Mouse (Mus musculus) cortical plate, adult 2 months (tissue): ENCODE measurements around the gene Sp7. TPM values are rescaled to one million over a fixed set of nuclear protein-coding genes. Genes with fewer than 3 reads are reported as not detected.

Source experiments
- H3K27ac ChIP-seq: fragments of 200-500 bp; 2 replicates; pipeline ENCODE4 v1.5.1; 2012; ENCODE audit warnings: low read length, control low read depth, inconsistent platforms; ENCODE audit not compliant: insufficient read depth
- H3K4me1 ChIP-seq: fragments of 200-500 bp; 2 replicates; pipeline ENCODE4 v1.6.1; 2011; ENCODE audit warnings: low read length; ENCODE audit not compliant: control insufficient read depth, insufficient read depth
- H3K4me3 ChIP-seq: fragments of 200-500 bp; 2 replicates; pipeline ENCODE4 v1.5.1; 2011; ENCODE audit warnings: mild to moderate bottlenecking, low read length, control low read depth; ENCODE audit not compliant: insufficient read depth
- CTCF ChIP-seq: fragments of 200-500 bp; IDR thresholded peaks from 2 replicates; pipeline ENCODE4 v1.5.1; 2011; ENCODE audit warnings: mild to moderate bottlenecking, control low read depth, low read length; ENCODE audit not compliant: insufficient read depth; ENCODE audit errors: extremely low read depth
- POLR2A ChIP-seq: fragments of 200-500 bp; IDR thresholded peaks from 2 replicates; pipeline ENCODE4 v1.6.1; 2011; ENCODE audit warnings: mild to moderate bottlenecking, low read length, control low read depth; ENCODE audit not compliant: insufficient read depth; ENCODE audit errors: extremely low read depth
- polyA plus RNA-seq: library from polyadenylated mRNA; depleted of rRNA; stranded (reverse); fragments of >200 nt; gene quantifications from 2 replicates; pipeline ENCODE4 v1.2.3, GENCODE M21; 2012

The Sp7 gene
- polyA plus RNA-seq, 1 experiment: 2.3 TPM

DNA sequence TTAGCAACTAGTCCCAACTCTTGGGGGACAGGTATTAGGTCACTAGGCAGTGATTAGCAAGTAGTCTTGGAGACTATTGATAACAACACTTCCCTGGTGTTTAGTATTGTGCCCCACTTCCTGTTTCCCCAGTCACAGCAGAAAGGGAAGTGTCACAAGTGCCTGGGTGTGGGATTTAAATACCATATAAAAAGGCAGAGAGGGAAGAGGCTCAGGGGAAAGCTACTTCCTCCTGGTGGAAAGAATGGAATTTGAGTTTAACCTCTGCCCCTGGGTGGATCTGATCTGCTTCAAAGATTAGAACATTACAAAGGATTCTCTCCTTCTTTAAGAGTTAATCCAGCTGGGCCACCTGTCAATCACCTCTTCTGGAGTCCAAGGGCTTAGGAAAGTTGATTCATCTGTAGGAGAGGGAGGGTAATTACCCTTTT, 26.6 kb upstream of the Sp7 start:
- 0 out of 2 replicates have a peak overlapping the region, but pooled peaks have one; percentile 29 for H3K27ac ChIP-seq
- TF ChIP-seq CTCF (no peak), POLR2A (no peak)
- no peak overlapping the region for H3K4me3 ChIP-seq
- no peaks in the 10 kb centered on the region for H3K4me1 ChIP-seq

DNA sequence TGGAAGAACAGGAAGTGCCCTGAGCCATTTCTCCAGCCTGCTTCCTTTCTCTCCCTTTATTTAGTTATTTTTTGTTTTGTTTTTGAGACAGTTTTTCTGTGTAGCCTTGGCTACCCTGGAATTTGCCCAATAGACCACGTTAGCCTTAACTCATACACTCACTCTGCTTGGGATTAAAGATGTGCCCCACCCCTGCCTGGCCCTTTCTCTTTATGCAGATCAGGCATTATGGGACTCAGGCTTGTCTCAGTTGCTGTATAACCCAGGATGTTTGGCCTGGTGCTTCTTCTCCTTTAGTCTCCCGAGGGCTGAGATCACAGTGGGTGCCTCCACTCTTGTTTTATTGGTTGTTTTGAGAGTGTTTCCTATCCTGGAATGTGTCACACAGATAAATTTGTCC, 25.5 kb upstream of the Sp7 start:
- TF ChIP-seq POLR2A (no peak), CTCF (no peak)
- no peak overlapping the region for H3K4me3 ChIP-seq
- no peaks in the 10 kb centered on the region for H3K4me1 ChIP-seq
- no peak overlapping the region for H3K27ac ChIP-seq

DNA sequence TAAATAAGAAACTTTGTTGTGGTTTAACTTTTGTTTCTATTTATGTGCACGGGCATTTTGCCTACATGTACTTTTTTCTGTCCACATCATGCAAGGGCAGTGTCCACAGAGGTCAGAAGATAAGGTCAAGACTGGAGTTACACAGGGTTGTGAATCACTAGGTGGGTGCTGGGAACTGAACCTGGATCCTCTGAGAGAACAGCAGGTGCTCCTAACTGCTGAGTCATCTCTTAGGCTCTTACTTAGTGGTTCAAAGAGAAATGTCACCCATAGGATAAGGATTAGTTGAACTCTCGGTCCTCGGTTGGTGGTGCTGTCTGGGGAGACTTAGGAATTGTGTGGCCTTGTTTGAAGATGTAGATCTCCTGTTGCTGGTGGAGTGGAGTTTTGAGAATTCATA, 22.0 kb upstream of the Sp7 start:
- no peak overlapping the region for H3K4me3 ChIP-seq
- no peaks in the 10 kb centered on the region for H3K4me1 ChIP-seq
- TF ChIP-seq CTCF (no peak), POLR2A (no peak)
- H3K27ac ChIP-seq: no peak overlapping the region

DNA sequence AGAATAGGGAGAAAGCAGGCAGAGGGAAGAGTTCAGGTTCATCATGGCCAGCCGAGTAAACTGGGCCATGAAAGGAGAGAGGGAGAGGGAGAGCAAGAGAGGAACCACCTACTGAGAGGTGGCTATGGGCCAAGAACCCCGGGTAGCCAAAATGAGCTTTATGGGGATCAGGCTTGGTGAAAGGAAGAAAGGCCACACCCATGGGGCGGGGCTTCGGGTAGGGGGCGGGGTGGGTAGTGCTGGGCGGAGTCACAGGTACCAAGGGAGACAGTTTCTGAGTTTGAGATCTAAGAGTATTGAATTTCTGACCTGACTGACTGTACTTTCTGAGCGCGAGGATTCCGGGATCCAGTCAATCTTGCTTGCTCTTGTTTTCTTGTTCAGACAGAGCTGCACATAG, 19.7 kb upstream of the Sp7 start:
- no peak for TF ChIP-seq POLR2A
- Histone ChIP-seq H3K27ac (no peak overlapping the region), H3K4me1 (no peaks in the 10 kb centered on the region), H3K4me3 (no peak overlapping the region)

DNA sequence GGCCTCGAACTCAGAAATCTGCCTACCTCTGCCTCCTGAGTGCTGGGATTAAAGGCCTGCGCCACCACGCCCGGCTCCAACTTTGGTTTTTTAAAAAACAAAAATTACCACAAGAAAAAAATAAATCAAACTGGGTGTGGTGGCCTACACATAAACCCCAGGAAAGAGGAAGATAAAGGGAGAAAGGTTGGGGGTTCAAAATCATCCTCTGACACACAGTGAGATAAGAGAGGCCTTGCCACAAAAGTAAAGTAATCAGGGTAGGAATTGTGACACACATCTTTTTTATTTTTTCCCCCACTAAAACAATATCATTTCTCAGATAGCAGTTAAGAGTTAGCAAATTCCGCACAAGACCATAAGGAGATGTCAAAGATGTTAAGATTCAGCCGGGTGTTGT, 16.7 kb upstream of the Sp7 start:
- Histone ChIP-seq H3K4me1 (no peaks in the 10 kb centered on the region), H3K27ac (no peak overlapping the region), H3K4me3 (no peak overlapping the region)
- TF ChIP-seq CTCF: no peak
- TF ChIP-seq POLR2A: no peak

DNA sequence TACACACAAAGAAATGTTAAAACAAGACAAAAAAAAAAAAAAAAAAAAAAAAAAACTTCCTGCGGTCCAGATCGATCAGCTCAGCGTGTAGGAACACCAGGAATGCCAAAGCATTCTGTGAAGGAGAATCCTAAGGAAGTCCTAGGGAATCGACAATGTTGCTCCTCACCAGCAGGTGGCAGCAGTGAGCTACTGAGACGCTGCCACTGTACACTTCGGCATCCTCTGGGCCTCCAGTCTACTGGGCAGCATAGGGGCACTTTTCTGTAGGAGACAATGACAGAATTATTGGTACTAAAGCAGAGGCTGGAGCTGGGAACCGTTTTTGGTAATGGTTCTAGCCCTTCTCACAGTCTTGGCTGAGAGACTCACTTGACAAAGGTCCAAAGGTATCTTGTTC, 14.6 kb upstream of the Sp7 start:
- Histone ChIP-seq H3K4me3 (no peak overlapping the region), H3K4me1 (no peaks in the 10 kb centered on the region), H3K27ac (no peak overlapping the region)
- TF ChIP-seq POLR2A (no peak), CTCF (peak; percentile 97)

DNA sequence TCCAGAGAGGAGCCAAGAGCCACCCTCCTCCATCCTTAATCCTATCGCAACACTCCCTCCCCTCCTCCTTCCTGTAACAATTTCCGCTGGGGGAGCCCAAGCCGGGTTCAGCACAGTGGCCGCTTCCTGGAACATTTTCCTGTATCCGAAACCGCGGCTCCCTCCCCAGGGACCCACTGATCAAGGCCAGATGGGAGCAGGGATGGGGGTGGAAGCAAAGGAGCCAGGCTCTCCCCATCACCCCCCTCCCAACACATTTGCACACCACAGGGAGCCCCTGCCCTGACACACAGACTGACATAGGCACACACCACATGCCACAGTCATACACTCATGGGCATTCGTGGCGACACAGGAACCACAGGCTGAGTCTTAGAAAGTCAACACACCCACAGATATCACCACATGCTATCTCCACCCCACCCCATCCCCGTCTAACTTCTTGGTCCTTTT, 10.9 kb upstream of the Sp7 start:
- TF ChIP-seq POLR2A (no peak), CTCF (no peak)
- H3K4me1 ChIP-seq: peaks cover 2% of the 10 kb centered on the region; the same call in 1 of the 2 replicates
- no peak overlapping the region for H3K4me3 ChIP-seq
- no peak overlapping the region for H3K27ac ChIP-seq

DNA sequence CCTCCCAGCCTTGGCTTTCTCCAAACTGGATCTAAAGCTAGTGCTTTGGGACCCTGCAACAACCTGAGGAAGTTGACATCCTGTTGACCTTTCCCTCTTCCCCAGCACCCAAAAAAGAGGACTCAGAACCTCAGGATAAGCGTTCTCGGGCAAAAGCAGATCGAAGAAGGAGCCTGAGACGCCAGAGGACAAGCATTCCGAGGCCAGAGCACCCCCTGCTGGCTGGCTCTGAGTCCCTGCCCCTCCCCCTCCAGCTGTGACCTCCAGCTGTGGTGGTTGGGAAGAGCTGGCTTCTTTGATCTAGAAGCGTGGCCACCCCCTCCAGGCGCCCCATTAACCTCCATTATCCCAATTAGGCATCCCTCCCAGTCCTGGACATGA, 10.2 kb upstream of the Sp7 start:
- peaks cover 2% of the 10 kb centered on the region; the same call in 1 of the 2 replicates for H3K4me1 ChIP-seq

DNA sequence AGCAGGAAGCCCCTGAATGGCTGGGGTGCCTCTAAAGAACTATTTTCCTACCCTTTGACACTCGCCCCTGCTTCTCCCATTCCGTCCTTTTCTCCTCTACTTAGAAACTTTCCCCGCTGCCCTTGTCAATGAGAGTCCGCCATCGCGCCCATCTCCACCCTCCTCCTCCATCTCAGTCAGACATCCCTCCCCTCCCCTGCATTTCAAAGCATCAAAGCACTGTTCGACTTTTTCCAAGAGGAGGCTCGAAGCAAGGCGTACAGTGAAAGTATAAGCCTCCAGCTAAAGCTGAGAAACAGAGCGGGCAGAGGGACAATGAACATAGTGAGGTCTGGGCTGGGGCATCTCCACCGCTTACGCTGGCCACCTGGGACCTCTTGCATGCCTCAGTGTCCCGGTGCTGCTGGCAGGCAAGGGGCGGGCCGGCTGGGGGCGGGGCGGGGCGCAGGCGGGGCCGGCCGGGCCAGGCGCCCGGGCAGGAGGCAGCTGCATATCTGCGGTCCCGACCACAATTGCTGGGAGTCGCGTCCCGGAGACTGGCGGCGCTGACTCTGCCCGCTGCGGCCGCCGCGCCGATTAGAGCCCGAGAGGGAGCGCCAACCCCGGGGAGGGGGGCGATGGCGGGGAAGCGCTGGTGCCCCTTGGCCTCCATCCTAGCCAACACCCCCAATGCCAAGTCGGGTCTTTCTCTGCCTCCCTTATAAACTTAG, 9.6 kb upstream of the Sp7 start:
- TF ChIP-seq POLR2A (no peak), CTCF (no peak)
- Histone ChIP-seq H3K4me3 (peak overlapping the region; percentile 29), H3K4me1 (peaks cover 2% of the 10 kb centered on the region; the same call in 1 of the 2 replicates), H3K27ac (peak overlapping the region; percentile 24)

More for the DNA sequence above, 10.2 kb upstream of the Sp7 start:
- TF ChIP-seq POLR2A (no peak), CTCF (peak; percentile 69)
- Histone ChIP-seq H3K4me3 (peak overlapping the region; percentile 29), H3K27ac (peak overlapping the region; percentile 24)

DNA sequence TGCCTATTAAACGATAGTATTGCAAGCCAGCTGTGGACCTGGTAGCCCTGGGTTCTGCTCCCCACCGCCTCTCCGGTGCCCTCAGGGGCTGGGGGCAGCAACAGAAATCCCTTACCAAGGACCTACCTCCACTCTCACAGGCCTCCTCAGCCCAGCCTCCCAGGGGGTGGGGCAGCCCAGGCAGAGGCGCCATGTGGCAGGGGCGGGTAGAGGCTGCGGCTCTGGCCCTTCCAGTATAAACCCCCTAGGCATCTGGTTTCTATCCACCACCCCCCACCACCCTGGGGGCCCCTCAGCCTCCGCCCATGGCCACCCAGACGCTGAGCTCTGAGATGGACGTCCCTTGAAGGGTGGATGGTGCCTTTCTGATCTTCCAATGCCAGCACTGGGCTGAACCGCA, 3.7 kb upstream of the Sp7 start:
- no peak overlapping the region for H3K27ac ChIP-seq
- TF ChIP-seq CTCF: no peak
- no peak for TF ChIP-seq POLR2A

More for the DNA sequence above, 3.7 kb upstream of the Sp7 start:
- Histone ChIP-seq H3K4me3 (no peak overlapping the region), H3K4me1 (no peaks in the 10 kb centered on the region; the same call in 1 of the 2 replicates)
